Mouse (Mus musculus) liver, embryonic 14.5 days (tissue): ENCODE measurements around the gene Xrcc3.

ENCODE experiments used
- CTCF ChIP-seq: IDR thresholded peaks from 2 replicates; pipeline ENCODE4 v1.5.1; 2016; ENCODE audit warnings: antibody characterized with exemption, low read depth, control low read depth
- EP300 ChIP-seq: IDR thresholded peaks from 2 replicates; pipeline ENCODE4 v1.6.1; 2016; ENCODE audit warnings: antibody characterized with exemption, low read depth

GRCm38 (mm10) chr12:111768322-111768928, 45.2 kb downstream of the Xrcc3 start:
- TF ChIP-seq EP300, result no peak
- TF ChIP-seq CTCF, result no peak
